Mouse (Mus musculus) 3T3-L1 (cell line): Measurements from ENCODE around the gene Pitpnb.

ENCODE experiments used
- DNase-seq: peaks from one replicate; pipeline ENCODE4 v3.0.0-alpha.2; 2015; ENCODE audit warnings: low read depth, low spot score

Gene Pitpnb

DNA sequence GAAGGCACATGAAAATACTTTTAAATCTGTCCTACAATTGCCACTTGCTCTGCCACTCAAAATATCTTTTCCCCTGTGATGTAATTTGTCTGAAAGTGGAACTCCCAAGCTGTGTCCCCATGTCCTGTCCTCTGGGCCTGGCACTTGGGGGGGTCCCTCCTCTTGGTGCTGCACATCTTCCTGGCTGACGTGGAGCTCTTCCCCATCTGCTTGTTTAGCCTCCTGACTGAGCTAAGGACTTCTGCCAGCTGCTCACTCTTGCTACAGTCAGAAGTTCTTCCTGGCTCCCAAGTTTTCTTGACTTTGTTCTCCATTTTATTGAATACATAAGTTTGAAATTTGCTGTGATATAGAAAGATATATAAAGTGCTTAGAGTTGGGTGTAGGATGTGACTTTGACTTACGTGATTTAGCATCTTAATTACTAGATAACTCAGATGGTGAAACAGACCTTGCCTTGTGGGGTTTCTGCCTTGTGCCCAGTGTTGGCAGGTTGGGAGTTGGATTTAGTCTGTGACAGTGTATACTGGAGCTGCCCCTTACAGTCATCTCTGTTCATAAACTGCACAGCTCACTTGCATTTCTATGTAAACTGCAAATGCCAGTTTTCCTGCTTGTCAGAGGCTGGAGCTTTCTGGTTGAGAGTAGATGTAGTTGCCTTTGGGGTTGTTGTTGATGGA is 14.3 kb downstream of the Pitpnb start:
- no peak for DNase-seq

DNA sequence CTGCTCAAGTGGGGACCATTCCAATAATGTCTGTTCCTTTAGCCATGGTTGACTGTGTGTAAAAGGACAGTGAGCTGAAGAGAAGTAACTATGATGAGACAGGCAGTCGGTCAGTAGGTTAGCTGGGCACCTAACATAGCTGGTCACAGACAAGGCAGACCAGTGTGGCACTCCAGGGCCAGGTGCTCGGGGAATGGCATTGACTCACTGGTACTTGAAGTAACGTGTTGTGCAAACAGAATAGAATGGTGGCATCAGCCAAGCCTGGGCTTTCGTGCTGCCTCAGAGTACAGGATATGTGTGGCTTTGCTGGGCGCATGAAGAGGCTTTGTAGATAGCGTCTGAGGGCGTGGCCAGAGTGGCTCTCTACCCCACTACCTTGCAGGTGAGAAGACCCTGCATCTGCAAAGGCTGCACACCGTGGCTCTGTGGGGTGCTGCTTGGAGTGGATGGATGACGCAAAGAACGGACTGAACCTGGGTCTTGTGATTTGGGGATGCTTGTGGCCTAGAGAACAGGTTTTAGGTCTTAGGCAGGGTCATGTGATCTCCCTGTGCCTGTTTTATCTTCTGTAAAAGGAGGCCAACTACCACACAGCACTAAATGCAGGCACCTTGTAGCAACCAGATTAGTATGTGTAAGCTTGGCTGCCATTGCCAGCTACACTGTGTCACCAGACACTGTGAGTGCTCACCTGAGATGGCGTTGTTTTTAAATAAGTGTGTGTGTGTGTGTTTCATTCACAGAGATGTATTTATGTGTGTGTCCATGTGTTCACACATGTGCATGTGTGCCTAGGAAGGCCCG is 26.5 kb downstream of the Pitpnb start:
- DNase-seq = no peak

DNA sequence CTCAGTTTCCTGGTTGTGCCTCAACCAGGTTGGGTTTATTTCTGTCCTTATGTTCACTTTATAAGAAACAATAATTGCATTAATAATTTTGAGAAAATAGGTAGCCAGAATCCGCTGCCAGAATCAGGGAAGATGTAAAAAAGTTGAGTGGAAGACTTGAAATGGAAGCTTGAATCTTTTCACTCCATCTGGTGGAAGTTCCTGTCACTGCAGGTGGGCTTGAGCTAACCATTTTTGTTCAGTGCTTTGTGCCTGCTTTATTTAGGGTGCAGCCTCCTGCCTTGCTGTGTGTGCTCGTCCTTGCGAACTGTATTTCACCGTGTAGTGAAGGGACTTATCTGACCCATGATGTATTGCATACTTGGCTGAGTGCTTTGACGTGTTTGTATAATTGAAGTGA is 30.0 kb downstream of the Pitpnb start:
- peak; percentile 24 for DNase-seq

DNA sequence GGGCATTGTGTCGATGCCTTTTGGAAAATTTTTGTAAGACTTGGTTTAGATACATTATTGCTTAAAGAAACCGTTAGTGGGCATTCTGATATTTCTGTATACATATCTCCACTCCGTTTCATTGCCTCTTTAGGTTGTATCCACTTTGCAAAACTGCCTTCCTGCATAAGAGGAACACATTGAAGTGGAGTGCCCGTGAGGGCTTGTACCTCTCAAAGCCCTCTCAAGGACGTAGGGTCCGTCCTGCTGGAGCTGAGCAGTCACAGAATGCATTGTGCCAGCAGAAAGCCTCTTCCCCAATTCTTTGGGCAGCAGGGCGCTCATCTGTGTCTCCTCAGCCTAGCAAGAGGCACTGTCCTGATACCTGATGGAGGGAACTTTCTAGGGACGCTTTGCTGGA is 30.5 kb downstream of the Pitpnb start:
- DNase-seq = no peak

DNA sequence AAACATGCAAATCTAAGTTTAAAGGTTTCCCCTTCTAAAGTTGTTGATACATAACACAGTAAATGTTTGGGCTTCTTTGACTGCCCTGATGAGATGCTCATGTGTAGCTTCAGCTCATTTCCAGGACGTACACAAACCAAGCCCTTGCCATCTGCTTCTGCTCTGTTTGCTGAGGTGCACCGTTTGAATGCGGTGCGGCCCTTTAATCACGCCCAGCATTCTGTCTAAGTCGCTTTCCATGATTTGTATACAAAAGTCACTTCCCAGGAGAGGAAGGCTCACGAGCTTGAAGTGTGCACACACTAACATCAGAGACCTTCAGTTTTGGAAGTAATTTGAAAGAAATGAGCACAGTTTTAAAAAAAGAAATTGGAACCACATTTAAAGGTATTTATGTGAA is 31.3 kb downstream of the Pitpnb start:
- DNase-seq = no peak

DNA sequence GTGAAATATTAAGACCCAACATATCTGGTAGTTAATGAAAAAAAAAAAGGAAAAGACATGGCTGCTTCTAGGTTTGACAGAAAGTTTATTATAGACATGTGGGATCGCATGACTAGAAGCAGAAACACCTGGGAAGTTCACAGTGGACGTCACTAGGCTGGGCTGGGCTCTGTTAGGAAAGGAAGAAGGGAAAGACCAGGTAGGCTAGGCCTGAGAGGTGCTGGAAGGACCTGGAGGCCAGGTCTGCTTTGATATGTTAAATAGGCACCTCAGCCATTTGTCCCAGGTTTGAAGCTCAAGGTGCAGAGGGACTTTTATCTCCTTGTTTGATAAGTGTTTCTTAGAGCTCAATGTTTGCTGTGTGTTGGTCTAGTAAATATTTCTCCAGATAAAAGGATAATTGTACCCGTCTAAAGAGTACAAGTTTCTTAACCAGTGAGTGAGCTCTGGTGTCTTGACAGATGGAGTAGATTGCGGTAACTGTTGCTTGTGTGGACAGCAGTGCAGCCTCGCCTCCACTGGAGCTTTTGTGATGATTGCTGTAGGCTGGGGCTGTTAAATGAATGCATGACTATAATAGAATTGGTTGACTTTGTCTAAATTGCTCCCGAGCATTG is 33.0 kb downstream of the Pitpnb start:
- no peak for DNase-seq

DNA sequence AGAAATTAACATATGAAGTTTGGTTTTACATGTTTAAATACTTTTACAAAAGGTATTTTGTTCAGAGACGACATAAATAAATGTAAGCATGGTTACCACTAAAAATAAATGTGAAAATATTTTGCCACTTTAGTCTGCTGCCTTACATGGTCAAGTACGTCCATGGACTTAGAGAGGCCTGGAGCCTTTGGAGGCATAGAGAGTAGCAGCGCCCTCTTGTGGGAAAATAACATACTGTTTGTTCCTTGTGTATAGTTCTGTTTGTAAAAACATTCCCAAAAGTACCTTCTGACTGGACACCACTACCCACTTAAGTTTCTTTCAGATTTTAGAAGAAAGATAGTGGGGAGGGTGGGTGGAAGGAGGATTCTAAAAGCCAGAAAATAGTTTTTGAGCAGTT is 34.0 kb downstream of the Pitpnb start:
- DNase-seq = peak; percentile 87

DNA sequence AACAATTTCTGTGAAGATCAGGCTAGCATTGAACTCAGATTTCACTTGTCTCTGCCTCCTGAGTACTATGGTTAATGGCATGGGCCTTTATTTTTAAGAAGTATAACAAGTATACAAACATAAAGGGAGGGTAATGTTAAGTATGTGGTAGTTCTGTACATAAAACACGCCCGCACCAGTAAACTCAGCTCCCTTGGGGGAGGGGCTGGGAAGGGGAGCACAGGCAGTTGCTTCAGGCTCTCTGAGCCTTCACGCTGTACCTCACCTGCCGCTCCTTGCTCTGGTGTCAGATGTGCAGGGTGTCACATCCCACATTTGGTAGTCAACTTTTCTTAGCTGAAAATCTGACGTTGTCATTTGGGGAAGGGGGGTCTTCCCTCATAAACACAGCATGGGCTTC is 35.6 kb downstream of the Pitpnb start:
- no peak for DNase-seq

DNA sequence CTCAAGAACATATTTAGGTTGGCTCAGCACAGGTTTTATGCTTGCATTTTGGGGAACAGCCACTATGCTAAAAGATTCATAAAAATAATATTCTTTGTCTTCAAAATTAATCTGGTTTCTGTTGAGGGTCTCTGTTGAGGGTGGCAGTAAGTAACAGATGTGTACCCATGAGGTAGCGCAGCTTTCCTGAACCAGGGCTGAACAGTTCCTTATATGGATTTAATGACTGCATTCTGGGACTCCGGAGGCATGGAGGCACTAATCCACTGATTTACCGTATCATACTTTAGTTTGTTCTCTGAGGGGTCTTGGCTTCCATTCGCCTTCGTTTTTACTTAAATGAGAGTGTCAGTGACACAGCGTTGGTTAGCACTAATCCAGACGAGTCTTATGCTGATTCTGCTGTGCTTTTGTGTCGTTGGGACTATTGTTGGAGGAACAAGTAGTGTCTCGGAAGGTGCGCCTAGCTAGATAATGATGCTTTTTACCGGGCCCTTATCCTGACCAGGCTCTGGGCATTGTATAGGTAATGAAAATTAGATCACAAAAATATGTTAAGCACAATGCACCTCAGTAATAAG is 37.5 kb downstream of the Pitpnb start:
- no peak for DNase-seq

DNA sequence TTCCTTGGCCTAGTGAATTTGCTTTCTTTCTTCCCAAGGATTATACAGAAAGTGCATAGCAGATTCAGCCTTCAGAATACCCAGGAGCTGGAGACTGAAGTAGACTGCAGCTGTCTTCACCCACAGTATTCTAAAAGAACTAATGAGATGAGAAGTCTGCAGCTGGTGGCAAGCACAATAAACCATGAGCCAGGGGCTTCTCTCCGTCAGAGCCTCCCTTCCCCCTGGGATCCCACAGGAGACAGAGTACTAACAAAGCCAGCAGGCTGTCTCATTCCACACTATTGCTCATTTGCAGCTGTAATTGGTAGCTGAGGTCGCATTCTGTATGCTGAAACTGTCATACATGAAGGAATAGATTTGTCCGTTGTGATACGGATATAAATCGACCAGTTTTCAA is 38.0 kb downstream of the Pitpnb start:
- no peak for DNase-seq

DNA sequence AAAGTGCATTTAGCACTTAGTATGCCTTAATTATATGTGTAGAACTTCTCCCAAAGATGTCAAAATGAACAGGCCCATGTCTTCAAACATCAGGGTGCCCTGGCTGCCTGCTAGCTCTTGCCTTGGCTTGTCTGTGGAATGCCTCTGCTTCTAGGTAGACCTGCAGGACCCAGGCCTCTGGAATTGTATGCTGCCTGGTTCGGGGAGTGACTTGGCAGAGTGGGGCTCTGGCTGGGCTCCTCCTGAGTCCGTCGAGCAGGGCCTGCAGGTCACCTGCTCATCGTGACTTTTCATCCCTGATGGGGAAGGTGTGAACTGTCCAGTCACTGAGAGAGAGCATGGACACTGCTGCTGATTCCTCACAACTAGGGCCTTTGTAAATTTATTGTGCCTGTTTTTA is 45.1 kb downstream of the Pitpnb start:
- DNase-seq = no peak

DNA sequence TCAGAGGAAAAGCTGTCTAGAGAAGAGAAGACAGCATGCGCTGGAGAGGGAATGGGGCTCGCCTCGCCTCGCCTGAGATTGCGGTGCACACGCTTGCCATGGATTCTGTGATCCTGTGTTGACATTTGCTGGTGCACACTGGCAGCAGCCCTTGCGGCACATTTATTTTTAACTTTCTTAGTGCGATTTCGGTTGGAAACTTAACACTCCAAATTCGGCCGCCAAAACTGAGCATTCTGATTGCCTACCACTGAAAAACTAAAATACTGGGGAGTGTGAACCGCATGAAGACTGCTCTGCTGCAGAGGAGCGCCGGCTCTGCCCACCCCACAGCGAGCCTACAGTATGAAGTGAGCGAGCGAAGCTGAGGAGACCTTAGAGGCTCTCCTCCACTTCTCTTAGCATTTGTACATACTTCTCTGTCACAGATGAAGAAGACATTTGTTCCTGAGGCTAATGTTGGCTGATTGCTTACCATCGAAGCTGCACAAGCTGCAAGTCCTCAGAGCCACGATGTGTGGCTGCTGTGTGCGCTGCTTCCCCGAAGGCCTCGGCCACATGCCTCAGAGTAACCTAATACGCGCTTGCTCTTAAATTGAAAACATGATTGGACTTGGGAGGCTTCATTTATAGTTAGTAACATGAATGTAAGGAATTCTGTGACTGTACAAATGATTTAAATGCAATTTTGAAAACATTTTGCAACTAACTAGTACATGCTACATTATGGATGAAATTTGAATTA is 45.9 kb downstream of the Pitpnb start:
- no peak for DNase-seq

DNA sequence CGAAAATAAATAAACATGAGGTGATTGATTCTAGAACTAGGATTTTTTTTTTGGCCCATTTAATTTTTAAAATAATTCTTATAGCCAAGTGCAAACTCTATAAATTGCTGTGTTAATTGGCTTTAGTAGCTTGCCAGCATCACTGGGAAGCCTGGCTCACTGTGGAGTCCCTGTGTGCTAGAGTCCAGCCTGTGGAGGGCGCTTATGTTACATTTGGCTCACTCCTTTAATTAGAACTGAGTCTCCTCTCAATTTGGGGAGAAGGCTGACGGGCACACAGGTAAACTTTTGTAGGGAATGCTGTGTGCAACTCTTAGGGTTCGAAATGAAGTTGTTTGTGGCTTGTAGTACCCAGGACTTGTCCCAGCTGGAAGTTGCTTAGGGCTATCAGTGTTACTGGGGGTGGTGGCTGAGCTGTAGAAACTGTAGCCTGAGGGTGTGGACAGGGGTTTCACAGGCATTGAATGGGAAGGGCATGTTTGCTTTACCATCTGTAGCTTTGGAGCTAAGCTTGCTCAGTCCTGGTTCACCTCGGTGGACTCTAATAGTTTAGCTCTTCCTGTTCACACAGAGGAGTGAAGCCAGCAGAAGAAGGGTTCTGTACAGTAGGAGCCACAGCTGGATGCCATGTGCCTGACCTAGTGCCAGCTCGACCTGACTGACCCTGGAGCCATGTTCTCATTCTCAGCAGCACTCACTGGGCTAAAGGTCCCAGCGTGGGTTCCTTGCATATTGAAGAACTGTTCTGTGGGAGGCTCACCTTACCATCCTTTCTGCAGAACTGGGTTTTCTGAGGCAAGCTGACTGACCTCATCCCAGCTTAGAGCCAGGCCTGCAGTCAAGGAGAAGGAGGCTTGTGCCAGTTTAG is 47.8 kb downstream of the Pitpnb start:
- DNase-seq = peak; percentile 74

DNA sequence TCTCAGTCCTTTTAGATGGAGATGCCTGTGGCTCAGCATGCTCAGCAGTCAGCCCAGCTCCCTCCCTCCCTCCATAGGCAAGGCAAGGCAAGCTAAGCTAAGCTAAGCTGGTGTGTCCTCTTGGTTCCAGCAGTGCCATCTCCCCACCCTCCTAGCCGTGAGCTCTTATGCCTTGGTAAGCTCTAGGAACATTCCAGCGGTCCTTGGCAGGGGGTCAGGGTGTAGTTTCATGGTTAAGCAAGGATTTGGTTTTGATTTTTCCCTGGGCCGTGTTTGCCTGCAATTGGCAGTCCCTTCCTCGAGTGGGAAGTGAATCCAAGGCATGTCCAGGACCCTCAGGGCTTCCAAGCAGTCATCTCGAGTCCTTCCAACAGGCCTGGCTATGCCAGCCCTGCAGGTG is 52.8 kb downstream of the Pitpnb start:
- no peak for DNase-seq

DNA sequence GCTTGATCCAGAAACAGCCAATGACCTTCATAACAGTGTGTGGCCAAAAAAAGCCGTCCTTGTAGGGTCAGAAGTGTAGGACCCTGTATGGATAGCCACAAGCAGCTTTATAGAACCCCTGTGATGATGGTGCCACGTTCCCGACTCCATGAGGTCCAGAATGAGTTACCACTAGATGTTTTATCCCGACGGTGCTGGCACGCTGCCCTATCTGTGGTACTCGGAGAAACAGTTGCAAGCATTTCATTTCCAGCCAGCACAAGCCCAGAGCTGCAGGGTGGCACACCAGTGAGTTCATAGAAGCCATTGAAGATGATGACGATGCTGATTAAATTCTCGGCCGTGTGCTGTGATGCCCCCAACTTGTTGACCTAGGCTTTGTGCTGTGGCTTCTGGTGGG is 60.3 kb downstream of the Pitpnb start:
- no peak for DNase-seq

DNA sequence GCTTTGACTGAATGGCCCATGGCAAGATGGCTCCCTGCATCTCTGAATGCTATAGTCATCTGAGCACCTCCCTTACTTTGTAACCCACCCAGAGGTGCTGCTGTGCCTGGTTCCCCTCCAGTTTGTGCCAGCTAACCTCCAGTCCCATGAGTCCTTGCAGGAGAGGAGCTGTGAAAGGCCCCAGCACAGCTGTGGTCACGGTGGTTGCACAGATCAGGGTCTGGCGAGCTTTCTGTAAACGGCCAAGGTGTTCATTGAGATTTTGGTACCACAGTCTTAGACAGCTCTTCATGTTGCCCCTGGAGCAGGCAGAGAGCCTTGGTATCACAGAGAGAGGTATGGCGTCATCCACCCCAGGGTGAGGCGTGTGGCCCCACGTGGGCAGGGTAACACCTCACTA is 60.9 kb downstream of the Pitpnb start:
- no peak for DNase-seq

DNA sequence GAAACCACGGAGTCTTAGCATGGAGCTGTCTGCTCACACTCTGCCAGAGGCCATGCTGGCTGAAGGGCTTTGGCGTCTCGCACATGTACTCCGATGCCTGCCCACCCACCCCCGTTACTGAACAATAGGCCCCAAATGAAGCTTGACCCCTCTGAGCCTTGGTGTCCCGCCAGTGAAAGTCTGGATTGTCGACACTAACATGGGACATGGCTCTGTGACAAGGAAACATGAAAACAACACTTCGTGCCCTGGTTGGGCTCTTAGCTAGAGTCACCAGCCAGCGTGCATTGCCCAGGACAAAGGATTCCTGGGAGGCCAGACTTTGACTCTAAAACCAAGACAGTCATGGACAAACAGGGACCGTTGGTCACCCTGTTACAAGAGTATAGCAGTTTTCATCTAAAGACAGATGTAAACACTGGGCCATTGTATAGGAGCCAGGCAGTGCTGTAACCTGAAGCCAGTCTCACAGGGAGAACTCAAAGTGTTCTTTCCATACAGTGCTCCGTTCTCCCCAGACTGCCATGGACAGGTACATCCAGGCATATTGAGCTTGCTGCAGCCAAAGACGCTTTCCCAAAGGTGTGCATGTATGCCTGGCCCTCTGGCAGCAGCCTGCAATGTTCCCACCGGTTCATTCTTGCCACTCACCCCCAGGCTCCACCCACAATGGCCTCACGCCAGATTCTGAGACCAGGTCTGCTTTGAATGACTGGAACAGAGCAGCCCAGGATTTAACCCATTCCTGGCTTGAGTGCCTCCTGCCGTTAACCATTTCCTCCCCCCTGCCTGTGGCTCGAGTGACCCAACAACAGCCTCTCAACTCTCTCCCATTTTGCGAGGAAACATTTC is 63.0 kb downstream of the Pitpnb start:
- DNase-seq = no peak

DNA sequence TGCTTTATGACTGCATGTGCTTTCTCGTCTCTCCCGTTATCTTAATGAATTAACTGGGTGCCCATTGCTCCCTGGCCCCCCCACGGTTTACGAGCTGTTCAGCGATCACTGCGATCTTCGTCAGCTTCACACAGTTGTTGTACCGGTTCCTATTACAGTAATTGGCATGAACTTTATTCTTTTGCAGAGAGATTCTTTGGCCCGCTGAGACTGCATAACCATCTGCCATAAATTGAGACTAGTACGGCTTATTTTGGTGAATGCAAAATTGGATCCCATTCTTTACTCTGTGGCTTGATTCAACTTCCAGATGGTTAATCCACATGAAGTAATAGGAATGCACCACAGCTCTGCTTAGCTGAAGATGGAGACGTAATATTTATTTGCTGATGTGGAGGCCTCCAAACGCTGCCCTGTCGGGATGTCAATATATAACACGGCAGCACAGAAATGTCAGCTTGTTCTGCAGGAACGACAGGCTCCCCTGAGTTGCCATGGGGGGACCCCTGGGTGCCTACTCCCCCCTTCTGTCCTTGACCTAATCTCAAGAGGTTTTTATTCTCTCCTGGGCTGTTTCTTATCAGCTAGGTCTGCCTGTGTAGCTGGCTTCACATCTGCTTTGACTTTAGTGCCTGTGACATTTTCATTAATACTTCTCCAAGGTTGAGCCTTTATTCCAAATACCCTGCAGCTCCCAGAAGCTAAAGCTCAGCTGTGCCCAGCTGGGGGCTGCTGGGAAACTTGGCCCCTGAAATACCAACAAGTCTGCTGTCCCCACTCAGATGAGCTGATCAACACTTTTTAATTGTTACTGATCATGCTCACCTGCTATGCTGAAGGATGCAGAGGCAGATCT is 63.9 kb downstream of the Pitpnb start:
- DNase-seq = no peak

DNA sequence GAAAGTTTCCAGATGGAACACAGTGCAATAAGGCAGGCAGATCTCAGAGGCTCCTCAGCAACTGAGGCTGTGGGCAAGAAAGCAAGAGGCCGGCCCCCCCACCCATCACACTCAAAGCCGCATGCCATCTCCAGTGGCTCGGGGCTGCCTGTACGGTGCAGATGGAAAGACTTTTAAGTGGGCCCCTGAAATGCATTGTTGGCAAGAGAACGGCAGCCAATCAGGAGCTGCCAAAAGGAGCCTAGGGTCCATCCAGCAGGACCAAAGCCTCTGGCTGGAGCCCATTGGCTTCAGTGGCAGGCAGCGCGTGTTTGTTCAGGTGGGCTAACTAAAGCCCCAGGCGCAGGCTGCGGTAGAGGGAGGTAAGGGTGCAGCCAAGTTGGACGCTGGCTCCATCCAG is 65.2 kb downstream of the Pitpnb start:
- DNase-seq = no peak
